Mouse (Mus musculus): ENCODE measurements around the gene Nrxn2. TPM values are rescaled to one million over a fixed set of nuclear protein-coding genes. Genes with fewer than 3 reads are reported as not detected.
A peak's percentile ranks its signal among the peaks of the same experiment; 100 is the strongest.

Nrxn2 gene
- 2.8 and 4.9 TPM in 2 replicates for polyA plus RNA-seq (2016; fragmentation: Nextera tagmentation; extraction: Ambion mirVana)

GRCm38 (mm10) chr19:6418233-6418879 is at the start of gene Nrxn2:
Gene Nrxn2, plus strand, starts transcription at chr19:6418731.
- peaks cover 26% of the 10 kb centered on the region for H3K4me1 ChIP-seq
- peak within 1 kb of the TSS; percentile 51 for H3K4me3 ChIP-seq

GRCm38 (mm10) chr19:6370175-6370574 is 48.4 kb upstream of the Nrxn2 start:
- Histone ChIP-seq H3K4me3 (no peak overlapping the region), H3K4me1 (peaks cover 7% of the 10 kb centered on the region), H3K36me3 (peaks cover 93% of the 10 kb centered on the region), H3K9me3 (no peaks in the 10 kb centered on the region), H3K4me2 (replicated peaks) (no peak overlapping the region), H3K27me3 (no peaks in the 10 kb centered on the region), H3K27ac (no peak overlapping the region), H3K9ac (no peak overlapping the region)
- WGBS = 88% methylated on average over 2 of the region's 2 CpGs
- ATAC-seq (ENCODE audit: insufficient number of reproducible peaks, insufficient read depth, low FRiP score, low TSS enrichment) = no peak

More at GRCm38 (mm10) chr19:6418233-6418879, at the start of gene Nrxn2:
- H3K4me2 ChIP-seq (replicated peaks) = peak within 1 kb of the TSS; percentile 92
- H3K9ac ChIP-seq = peak within 1 kb of the TSS; percentile 52
- ATAC-seq (ENCODE audit: insufficient number of reproducible peaks, insufficient read depth, low FRiP score, low TSS enrichment) = peak; percentile 83
- WGBS = under 1% methylated on average over 46 of the region's 46 CpGs
- 0 out of 2 replicates have a peak within 1 kb of the TSS, but pooled peaks have one; percentile 11 for H3K27ac ChIP-seq
- H3K27me3 ChIP-seq = peaks cover 62% of the 10 kb centered on the region
- no peaks in the 10 kb centered on the region for H3K9me3 ChIP-seq
- H3K36me3 ChIP-seq = no peaks in the 10 kb centered on the region

- Histone ChIP-seq H3K4me2 (replicated peaks) (no peak overlapping the region), H3K27ac (no peak overlapping the region), H3K36me3 (peaks cover 96% of the 10 kb centered on the region), H3K9me3 (no peaks in the 10 kb centered on the region), H3K4me1 (no peaks in the 10 kb centered on the region), H3K4me3 (no peak overlapping the region), H3K9ac (no peak overlapping the region), H3K27me3 (no peaks in the 10 kb centered on the region)
- WGBS = 94% methylated on average over 3 of the region's 3 CpGs
- ATAC-seq (ENCODE audit: insufficient number of reproducible peaks, insufficient read depth, low FRiP score, low TSS enrichment) = no peak
Measured at GRCm38 (mm10) chr19:6372433-6372832, 46.1 kb upstream of the Nrxn2 start.

GRCm38 (mm10) chr19:6373539-6374400 is 44.8 kb upstream of the Nrxn2 start:
- H3K9me3 ChIP-seq = no peaks in the 10 kb centered on the region
- no peak for ATAC-seq (ENCODE audit: insufficient number of reproducible peaks, insufficient read depth, low FRiP score, low TSS enrichment)
- H3K4me3 ChIP-seq = no peak overlapping the region
- WGBS = 76% methylated on average over 12 of the region's 12 CpGs
- no peaks in the 10 kb centered on the region for H3K4me1 ChIP-seq
- H3K27me3 ChIP-seq = no peaks in the 10 kb centered on the region
- H3K4me2 ChIP-seq (replicated peaks) = no peak overlapping the region
- no peak overlapping the region for H3K27ac ChIP-seq
- peaks cover 96% of the 10 kb centered on the region for H3K36me3 ChIP-seq
- H3K9ac ChIP-seq = no peak overlapping the region

- Histone ChIP-seq H3K4me2 (replicated peaks) (no peak overlapping the region), H3K9ac (no peak overlapping the region), H3K36me3 (peaks cover 95% of the 10 kb centered on the region), H3K4me3 (no peak overlapping the region), H3K9me3 (no peaks in the 10 kb centered on the region), H3K27ac (no peak overlapping the region), H3K4me1 (no peaks in the 10 kb centered on the region), H3K27me3 (no peaks in the 10 kb centered on the region)
- no peak for ATAC-seq (ENCODE audit: insufficient number of reproducible peaks, insufficient read depth, low FRiP score, low TSS enrichment)
- WGBS = 95% methylated on average over 10 of the region's 10 CpGs
Measured at GRCm38 (mm10) chr19:6374571-6374970, 44.0 kb upstream of the Nrxn2 start.

- no peak for ATAC-seq (ENCODE audit: insufficient number of reproducible peaks, insufficient read depth, low FRiP score, low TSS enrichment)
- H3K9ac ChIP-seq = no peak overlapping the region
- H3K36me3 ChIP-seq = peaks cover 86% of the 10 kb centered on the region
- H3K4me2 ChIP-seq (replicated peaks) = no peak overlapping the region
- no peaks in the 10 kb centered on the region for H3K27me3 ChIP-seq
- H3K4me3 ChIP-seq = no peak overlapping the region
- no peaks in the 10 kb centered on the region for H3K4me1 ChIP-seq
- H3K27ac ChIP-seq = no peak overlapping the region
- 94% methylated on average over 35 of the region's 42 CpGs for WGBS
- no peaks in the 10 kb centered on the region for H3K9me3 ChIP-seq
Measured at GRCm38 (mm10) chr19:6375423-6376254, 42.9 kb upstream of the Nrxn2 start.

- no peak overlapping the region for H3K4me3 ChIP-seq
- no peak for ATAC-seq (ENCODE audit: insufficient number of reproducible peaks, insufficient read depth, low FRiP score, low TSS enrichment)
- H3K9ac ChIP-seq = no peak overlapping the region
- H3K27me3 ChIP-seq = no peaks in the 10 kb centered on the region
- WGBS = 73% methylated on average over 14 of the region's 14 CpGs
- no peak overlapping the region for H3K27ac ChIP-seq
- H3K4me2 ChIP-seq (replicated peaks) = no peak overlapping the region
- no peaks in the 10 kb centered on the region for H3K4me1 ChIP-seq
- H3K36me3 ChIP-seq = peaks cover 80% of the 10 kb centered on the region
- no peaks in the 10 kb centered on the region for H3K9me3 ChIP-seq
Measured at GRCm38 (mm10) chr19:6376255-6376564, 42.3 kb upstream of the Nrxn2 start.

- Histone ChIP-seq H3K4me2 (replicated peaks) (no peak overlapping the region), H3K4me3 (no peak overlapping the region), H3K27ac (no peak overlapping the region), H3K4me1 (no peaks in the 10 kb centered on the region), H3K36me3 (peaks cover 76% of the 10 kb centered on the region), H3K9ac (no peak overlapping the region), H3K9me3 (no peaks in the 10 kb centered on the region), H3K27me3 (no peaks in the 10 kb centered on the region)
- no peak for ATAC-seq (ENCODE audit: insufficient number of reproducible peaks, insufficient read depth, low FRiP score, low TSS enrichment)
- WGBS = 86% methylated on average over 2 of the region's 2 CpGs
Measured at GRCm38 (mm10) chr19:6376643-6377042, 41.9 kb upstream of the Nrxn2 start.

GRCm38 (mm10) chr19:6377327-6378040 is 41.0 kb upstream of the Nrxn2 start:
- no peaks in the 10 kb centered on the region for H3K9me3 ChIP-seq
- H3K4me2 ChIP-seq (replicated peaks) = no peak overlapping the region
- H3K4me1 ChIP-seq = no peaks in the 10 kb centered on the region
- no peak overlapping the region for H3K27ac ChIP-seq
- peaks cover 67% of the 10 kb centered on the region for H3K36me3 ChIP-seq
- H3K27me3 ChIP-seq = no peaks in the 10 kb centered on the region
- ATAC-seq (ENCODE audit: insufficient number of reproducible peaks, insufficient read depth, low FRiP score, low TSS enrichment) = no peak
- H3K9ac ChIP-seq = no peak overlapping the region
- 86% methylated on average over 11 of the region's 11 CpGs for WGBS
- H3K4me3 ChIP-seq = no peak overlapping the region

- Histone ChIP-seq H3K36me3 (peaks cover 37% of the 10 kb centered on the region), H3K27ac (no peak overlapping the region), H3K27me3 (no peaks in the 10 kb centered on the region), H3K4me1 (peaks cover 15% of the 10 kb centered on the region), H3K9me3 (no peaks in the 10 kb centered on the region), H3K4me3 (no peak overlapping the region), H3K9ac (no peak overlapping the region), H3K4me2 (replicated peaks) (no peak overlapping the region)
- WGBS = 88% methylated on average over 9 of the region's 9 CpGs
- no peak for ATAC-seq (ENCODE audit: insufficient number of reproducible peaks, insufficient read depth, low FRiP score, low TSS enrichment)
Measured at GRCm38 (mm10) chr19:6380411-6381166, 37.9 kb upstream of the Nrxn2 start.
